Mouse (Mus musculus) heart, embryonic 16.5 days (tissue): Measurements from ENCODE around the gene Gipc1. TPM values are rescaled to one million over a fixed set of nuclear protein-coding genes. Genes with fewer than 3 reads are reported as not detected.
A peak's percentile ranks its signal among the peaks of the same experiment; 100 is the strongest.

ENCODE experiments used
- ATAC-seq: fragments of 200-750 bp; cut with Nextera tagmentation; replicated peaks from 2 replicates; pipeline ENCODE4 v1.8.0; 2017; ENCODE audit warnings: moderate number of reproducible peaks; ENCODE audit not compliant: insufficient read depth, low FRiP score; ENCODE audit errors: extremely low read depth
- H3K27ac ChIP-seq: fragments of 300-500 bp; sonication (generic); 2 replicates; pipeline ENCODE4 v1.5.1; 2014; ENCODE audit warnings: mild to moderate bottlenecking, low read length, control low read depth, moderate library complexity
- H3K27me3 ChIP-seq: fragments of 300-500 bp; sonication (generic); 2 replicates; pipeline ENCODE4 v1.6.1; 2014; ENCODE audit warnings: low read length, mixed read lengths; ENCODE audit not compliant: control insufficient read depth, insufficient read depth
- H3K36me3 ChIP-seq: fragments of 300-500 bp; sonication (generic); 2 replicates; pipeline ENCODE4 v1.6.1; 2014; ENCODE audit not compliant: control insufficient read depth, insufficient read depth
- H3K4me1 ChIP-seq: fragments of 300-500 bp; sonication (generic); 2 replicates; pipeline ENCODE4 v1.6.1; 2014; ENCODE audit warnings: low read length, mixed read lengths; ENCODE audit not compliant: control insufficient read depth, insufficient read depth
- H3K4me2 ChIP-seq: fragments of 300-500 bp; sonication (generic); 2 replicates; pipeline ENCODE4 v1.6.1; 2014; ENCODE audit warnings: low read depth, mild to moderate bottlenecking, control low read depth, low read length
- H3K4me3 ChIP-seq: fragments of 300-500 bp; sonication (generic); 2 replicates; pipeline ENCODE4 v1.5.1; 2014; ENCODE audit warnings: mild to moderate bottlenecking, control low read depth, low read length
- H3K9ac ChIP-seq: fragments of 300-500 bp; sonication (generic); 2 replicates; pipeline ENCODE4 v1.6.1; 2014; ENCODE audit warnings: low read length, control low read depth
- H3K9me3 ChIP-seq: fragments of 300-500 bp; sonication (generic); replicated peaks from 2 replicates; pipeline ENCODE4 v1.6.1; 2016; ENCODE audit warnings: low read length; ENCODE audit not compliant: control insufficient read depth
- WGBS: fragments of 180-500 bp; shearing (Covaris S2); extraction: QIAGEN DNeasy Blood & Tissue Kit; methylation state at CpG from one replicate; pipeline ENCODE4 v1.1.7; 2014; 5-methylcytosine and 5-hydroxymethylcytosine counted together
- polyA plus RNA-seq: library from polyadenylated mRNA; unstranded; fragments of >200 nt; fragmentation: Nextera tagmentation; extraction: Ambion mirVana; gene quantifications from 2 replicates; pipeline ENCODE4 v1.2.1, GENCODE M21; 2015

Gipc1 gene
- polyA plus RNA-seq, 1 experiment from 2014 or later: 135 TPM

DNA sequence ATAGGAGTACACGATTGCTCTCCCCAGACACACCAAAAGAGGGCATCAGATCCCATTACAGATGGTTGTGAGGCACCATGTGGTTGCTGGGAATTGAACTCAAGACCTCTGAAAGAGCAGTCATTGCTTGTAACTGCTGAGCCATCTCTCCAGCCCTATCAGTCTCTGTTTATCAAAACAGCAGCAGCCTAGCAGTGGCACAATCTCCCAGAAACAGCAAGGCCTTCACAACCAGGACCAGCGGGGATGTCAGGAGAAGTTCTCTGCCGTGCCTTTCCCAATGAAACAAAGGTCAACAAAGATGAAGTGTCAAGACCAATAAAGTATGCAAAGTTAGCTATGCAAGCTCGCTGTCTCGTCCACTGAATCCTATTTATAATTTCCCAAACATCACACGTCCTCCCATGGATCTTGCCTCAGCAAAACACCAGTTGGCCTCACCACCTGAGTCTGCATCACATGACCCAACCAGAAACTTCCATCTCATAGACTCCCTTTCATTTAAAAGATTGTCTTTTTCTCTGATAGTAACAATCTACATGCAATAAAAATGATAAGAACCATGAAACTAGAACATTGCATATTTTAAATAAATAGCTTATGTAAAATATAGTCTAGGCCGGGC, 20.3 kb upstream of the Gipc1 start:
- Histone ChIP-seq H3K9ac (no peak overlapping the region), H3K4me1 (no peaks in the 10 kb centered on the region), H3K4me2 (no peak overlapping the region), H3K27ac (no peak overlapping the region), H3K4me3 (no peak overlapping the region), H3K9me3 (peaks cover 7% of the 10 kb centered on the region; the same call in 1 of the 2 replicates), H3K27me3 (no peaks in the 10 kb centered on the region), H3K36me3 (no peaks in the 10 kb centered on the region)
- ATAC-seq: no peak
- WGBS: 79% methylated on average over 7 of the region's 7 CpGs

DNA sequence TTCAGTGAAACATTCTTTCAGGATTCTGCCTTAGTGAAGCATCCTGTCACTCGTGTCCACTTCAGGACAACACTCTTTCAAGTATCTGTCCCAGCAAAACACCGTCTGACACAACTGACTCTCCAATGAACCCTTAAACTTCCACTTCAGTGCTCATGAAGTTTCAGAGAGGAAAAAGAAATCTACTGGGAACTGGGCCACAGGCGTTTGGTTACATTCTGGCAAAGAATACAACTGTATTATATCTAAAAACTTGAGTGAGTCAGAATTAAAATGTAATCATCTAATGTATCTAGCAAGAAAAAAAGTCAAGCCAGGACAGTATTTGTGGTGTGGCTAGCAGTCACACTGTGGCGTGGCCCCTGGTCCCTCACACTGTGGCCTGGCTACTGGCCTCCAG, 13.6 kb upstream of the Gipc1 start:
- no peak overlapping the region for H3K4me2 ChIP-seq
- H3K4me3 ChIP-seq: no peak overlapping the region
- peaks cover 7% of the 10 kb centered on the region; the same call in 1 of the 2 replicates for H3K9me3 ChIP-seq
- H3K9ac ChIP-seq: no peak overlapping the region
- H3K36me3 ChIP-seq: no peaks in the 10 kb centered on the region
- 62% methylated on average over 4 of the region's 4 CpGs for WGBS
- no peak for ATAC-seq
- H3K4me1 ChIP-seq: no peaks in the 10 kb centered on the region
- no peaks in the 10 kb centered on the region; the same call in 1 of the 2 replicates for H3K27me3 ChIP-seq
- H3K27ac ChIP-seq: no peak overlapping the region

DNA sequence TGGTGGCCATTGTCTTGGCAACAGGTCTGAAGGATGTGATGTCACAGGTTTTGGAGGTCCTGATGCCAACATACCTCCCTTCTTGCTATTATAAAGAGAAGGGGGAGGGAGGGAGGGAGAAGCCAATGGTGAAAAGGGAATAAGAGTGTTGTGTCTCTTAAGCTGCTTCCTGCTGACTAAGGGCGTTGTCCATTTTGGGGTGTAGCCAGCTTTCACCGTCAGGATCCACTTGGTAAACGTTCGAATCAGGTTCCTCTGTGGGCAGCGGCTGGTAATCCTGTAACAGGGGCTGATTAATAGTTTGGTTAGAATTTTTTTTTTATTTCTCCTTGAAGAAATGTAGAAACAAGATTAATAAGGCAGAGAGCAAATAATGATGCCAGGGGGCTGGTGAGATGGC, 12.8 kb upstream of the Gipc1 start:
- H3K27ac ChIP-seq: no peak overlapping the region
- no peak overlapping the region for H3K4me2 ChIP-seq
- no peak for ATAC-seq
- no peaks in the 10 kb centered on the region for H3K4me1 ChIP-seq
- 69% methylated on average over 5 of the region's 5 CpGs for WGBS
- H3K4me3 ChIP-seq: no peak overlapping the region
- peaks cover 7% of the 10 kb centered on the region; the same call in 1 of the 2 replicates for H3K9me3 ChIP-seq
- H3K36me3 ChIP-seq: no peaks in the 10 kb centered on the region
- no peaks in the 10 kb centered on the region; the same call in 1 of the 2 replicates for H3K27me3 ChIP-seq
- H3K9ac ChIP-seq: no peak overlapping the region

DNA sequence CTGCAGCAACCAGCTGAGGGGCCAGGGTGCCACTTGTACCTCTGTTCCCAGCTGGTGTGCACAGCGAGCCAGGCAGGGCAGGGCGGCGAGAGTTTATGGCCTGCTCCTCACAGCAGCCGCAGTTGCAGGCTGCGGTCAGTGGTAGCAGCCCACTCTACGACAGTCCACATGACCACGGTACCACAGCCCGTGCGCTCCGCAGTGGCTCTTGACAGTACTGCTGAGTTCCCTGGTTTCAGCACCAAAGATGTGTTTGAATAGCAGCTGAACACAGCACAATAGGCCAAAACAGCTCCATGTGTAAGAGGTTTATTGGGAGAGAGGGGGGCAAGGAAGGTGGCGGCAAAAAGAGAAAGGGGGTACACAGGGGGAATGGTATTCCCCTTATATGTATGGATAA, 5.0 kb upstream of the Gipc1 start:
- Histone ChIP-seq H3K9ac (no peak overlapping the region), H3K27me3 (no peaks in the 10 kb centered on the region; the same call in 1 of the 2 replicates), H3K4me3 (no peak overlapping the region), H3K4me1 (peaks cover 5% of the 10 kb centered on the region), H3K27ac (no peak overlapping the region), H3K4me2 (no peak overlapping the region), H3K36me3 (no peaks in the 10 kb centered on the region), H3K9me3 (no peaks in the 10 kb centered on the region)
- 94% methylated on average over 11 of the region's 11 CpGs for WGBS
- no peak for ATAC-seq

DNA sequence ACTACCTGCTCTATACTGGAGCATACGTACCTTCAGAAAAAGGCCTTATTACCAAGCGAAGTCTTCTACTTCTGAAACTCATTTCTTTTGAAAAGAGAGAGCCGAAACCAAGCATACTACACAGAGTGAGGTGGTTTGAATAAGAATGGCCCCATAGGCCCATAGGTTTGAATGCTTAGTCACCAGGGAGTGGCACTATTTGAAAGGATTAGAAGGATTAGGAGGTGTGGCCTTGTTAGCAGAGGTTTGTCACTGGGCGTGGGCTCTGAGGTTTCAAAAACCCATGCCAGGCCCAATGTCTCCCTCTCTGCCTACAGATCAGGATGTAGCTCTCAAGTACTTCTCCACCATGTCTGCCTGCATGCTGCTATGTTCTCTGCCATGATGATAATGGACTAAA, 4.4 kb upstream of the Gipc1 start:
- no peaks in the 10 kb centered on the region for H3K27me3 ChIP-seq
- no peak overlapping the region for H3K9ac ChIP-seq
- 89% methylated on average over 4 of the region's 4 CpGs for WGBS
- no peak for ATAC-seq
- no peak overlapping the region for H3K4me2 ChIP-seq
- H3K9me3 ChIP-seq: no peaks in the 10 kb centered on the region
- peaks cover 5% of the 10 kb centered on the region for H3K4me1 ChIP-seq
- no peaks in the 10 kb centered on the region for H3K36me3 ChIP-seq
- no peak overlapping the region for H3K4me3 ChIP-seq
- no peak overlapping the region for H3K27ac ChIP-seq

DNA sequence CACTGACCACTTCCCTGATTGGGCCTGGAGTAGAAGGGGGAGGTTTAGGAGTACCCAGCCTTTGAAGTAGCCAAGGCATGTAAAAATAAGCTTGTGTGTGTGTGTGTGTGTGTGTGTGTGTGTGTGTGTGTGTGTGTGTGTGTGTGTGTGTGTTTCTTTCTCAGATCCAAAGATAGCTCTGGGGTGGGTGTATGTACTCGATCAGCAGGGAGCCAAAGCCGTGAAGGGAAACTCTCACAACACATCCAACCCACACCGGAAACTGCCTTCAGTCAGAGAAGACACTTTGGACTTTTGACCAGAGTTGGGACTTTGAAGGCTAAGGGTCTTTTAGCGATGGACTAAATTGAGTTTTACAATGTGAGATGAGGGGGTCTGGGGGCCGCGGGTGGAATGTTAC, 2.8 kb upstream of the Gipc1 start:
- H3K9me3 ChIP-seq: no peaks in the 10 kb centered on the region
- WGBS: 87% methylated on average over 6 of the region's 6 CpGs

DNA sequence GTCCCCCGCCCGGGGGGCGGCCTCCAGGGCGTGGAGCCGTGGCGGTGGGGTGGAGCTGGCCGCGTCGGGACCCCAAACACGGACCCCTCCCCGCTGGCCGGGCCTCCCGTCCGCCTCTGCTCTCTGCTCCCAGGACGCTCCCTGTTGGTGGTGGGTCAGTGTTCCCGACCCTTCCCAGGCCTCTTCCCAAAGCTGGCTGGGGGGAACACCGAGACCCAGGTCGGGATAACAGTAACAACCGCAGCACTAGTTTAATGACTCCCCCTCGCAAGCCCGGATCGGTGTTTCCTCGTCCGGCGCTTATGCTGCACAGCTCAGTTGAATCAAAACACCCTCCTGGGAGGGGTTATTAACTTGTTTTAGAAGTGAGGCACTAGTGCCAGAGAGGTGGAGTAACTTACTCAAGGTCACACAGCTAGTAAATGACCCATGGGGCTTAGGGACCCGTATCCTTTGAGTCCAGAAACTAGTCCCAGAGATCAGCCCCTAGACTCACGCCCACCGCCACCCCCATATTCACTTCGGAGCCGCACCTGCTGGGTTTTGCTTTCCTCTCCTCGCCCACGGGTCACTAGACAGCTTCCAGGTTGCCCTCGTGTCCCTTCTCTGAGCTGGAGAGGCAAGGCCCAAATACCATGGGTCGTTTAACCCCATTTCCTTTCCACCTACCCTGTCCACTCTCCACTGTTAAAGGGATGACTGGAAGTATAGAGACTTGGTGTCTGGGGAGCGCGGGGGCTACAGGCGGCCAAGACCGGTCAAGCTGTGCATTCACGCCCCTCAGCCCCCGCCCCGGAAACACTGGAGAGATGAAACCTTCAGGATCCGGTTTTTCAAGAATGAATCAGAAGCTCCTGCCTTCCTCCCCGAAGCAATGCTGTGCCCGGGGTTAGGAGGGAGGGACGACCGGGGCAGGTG, 526 bp downstream of the Gipc1 start:
- Histone ChIP-seq H3K27me3 (no peaks in the 10 kb centered on the region), H3K9me3 (no peaks in the 10 kb centered on the region), H3K9ac (peak overlapping the region; percentile 96), H3K27ac (peak overlapping the region; percentile 80), H3K4me2 (peak overlapping the region; percentile 94), H3K36me3 (peaks cover 4% of the 10 kb centered on the region), H3K4me3 (peak overlapping the region; percentile 92), H3K4me1 (peaks cover 20% of the 10 kb centered on the region)
- WGBS: 1% methylated on average over 46 of the region's 46 CpGs
- no peak; the same call in 1 of the 2 replicates for ATAC-seq

More for the DNA sequence above, 2.8 kb upstream of the Gipc1 start:
- H3K4me2 ChIP-seq: no peak overlapping the region
- no peak for ATAC-seq
- no peak overlapping the region for H3K9ac ChIP-seq
- no peaks in the 10 kb centered on the region for H3K36me3 ChIP-seq
- H3K27me3 ChIP-seq: no peaks in the 10 kb centered on the region
- no peak overlapping the region for H3K4me3 ChIP-seq
- H3K27ac ChIP-seq: no peak overlapping the region
- H3K4me1 ChIP-seq: peaks cover 15% of the 10 kb centered on the region

DNA sequence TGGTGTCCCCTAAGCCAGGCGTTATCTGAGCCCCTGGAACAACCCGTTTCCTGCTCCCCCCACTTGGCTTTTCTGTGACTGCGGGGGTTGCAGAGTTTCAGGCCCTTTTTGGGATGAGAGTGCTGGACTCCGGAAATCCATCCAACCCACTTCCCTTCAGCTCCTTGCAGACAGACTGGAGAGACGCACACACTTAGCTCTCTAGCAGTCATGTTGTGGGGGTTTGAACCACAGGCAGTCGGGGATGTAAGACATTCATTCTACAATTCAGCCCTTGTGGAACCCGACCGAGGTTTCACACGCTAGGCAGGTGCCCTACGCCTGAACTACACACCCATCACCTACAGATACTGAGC, 1.2 kb downstream of the Gipc1 start:
- WGBS: 29% methylated on average over 10 of the region's 10 CpGs
- Histone ChIP-seq H3K4me2 (peak overlapping the region; percentile 94), H3K9me3 (no peaks in the 10 kb centered on the region), H3K36me3 (peaks cover 4% of the 10 kb centered on the region), H3K9ac (peak overlapping the region; percentile 96), H3K27ac (peak overlapping the region; percentile 80), H3K27me3 (no peaks in the 10 kb centered on the region), H3K4me1 (peaks cover 20% of the 10 kb centered on the region), H3K4me3 (peak overlapping the region; percentile 92)
- ATAC-seq: no peak

DNA sequence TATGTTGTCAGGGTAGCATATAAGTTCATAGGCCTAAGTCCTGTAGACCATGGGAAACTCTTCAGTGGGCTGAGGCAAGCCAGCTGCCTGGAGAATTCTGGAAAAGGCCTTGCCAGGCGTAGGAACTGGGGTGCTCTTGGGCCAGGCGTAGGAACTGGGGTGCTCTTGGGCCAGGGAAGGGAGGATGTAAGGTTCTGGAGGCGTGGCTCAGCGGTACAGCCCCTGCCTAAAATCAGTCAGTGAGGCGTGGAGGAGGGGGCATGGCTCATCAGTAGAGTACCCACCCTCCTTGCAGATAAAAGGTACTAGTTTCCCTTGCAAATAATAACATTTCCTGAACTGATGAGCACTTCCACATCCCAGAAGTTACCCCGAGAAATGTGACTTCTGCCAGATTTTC, 2.2 kb downstream of the Gipc1 start:
- WGBS: 89% methylated on average over 6 of the region's 6 CpGs
- no peak for ATAC-seq
- Histone ChIP-seq H3K27ac (no peak overlapping the region), H3K4me2 (no peak overlapping the region), H3K36me3 (peaks cover 4% of the 10 kb centered on the region), H3K4me1 (peaks cover 20% of the 10 kb centered on the region), H3K27me3 (no peaks in the 10 kb centered on the region), H3K9ac (no peak overlapping the region), H3K4me3 (no peak overlapping the region), H3K9me3 (no peaks in the 10 kb centered on the region)
